Mouse (Mus musculus): ENCODE measurements around the gene Ngdn.

DNA sequence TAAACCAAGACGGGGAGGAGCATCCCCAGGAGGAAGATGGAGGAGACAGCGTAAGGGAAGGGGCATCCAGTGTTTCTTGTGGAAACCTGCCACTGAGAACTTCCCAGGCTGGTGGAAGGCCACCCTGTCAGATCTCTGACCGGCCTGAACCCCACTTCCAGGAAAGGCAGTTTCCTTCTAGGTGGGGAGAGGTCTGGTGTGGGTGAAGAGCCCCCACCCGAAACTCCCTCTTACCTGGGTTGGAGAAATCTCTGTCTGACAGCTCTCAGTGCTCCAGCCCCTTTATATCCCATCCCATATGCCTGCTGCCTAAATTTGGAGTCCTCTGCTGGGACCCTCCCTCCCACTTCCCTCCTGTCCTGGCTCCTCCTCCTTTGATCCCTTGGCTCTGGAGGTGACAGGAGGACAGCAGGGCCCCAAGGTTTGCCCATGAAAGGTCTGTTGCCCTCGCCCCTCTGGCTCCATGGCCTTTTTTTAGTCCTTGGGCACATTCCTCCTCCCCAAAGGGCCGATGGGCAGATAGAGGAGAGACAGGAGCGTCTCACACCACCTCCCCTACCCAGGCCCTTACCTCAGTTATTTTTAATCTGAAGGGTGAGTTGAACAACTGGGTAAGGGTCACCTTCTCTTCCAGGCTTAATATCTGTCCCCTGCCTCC, 48.8 kb upstream of the Ngdn start, which contains the start of gene Myh6:
- TF ChIP-seq POLR2A (IDR thresholded peaks at IDR 0.05; ENCODE audit: borderline replicate concordance, extremely low read depth, low read depth, low read length) = no peak
- TF ChIP-seq CTCF (IDR thresholded peaks at IDR 0.05; ENCODE audit: insufficient read depth, low read length) = no peak

Data from lung, adult 2 months (tissue).